Mouse (Mus musculus) G1E (cell line): Measurements from ENCODE around the gene Actb.

Source experiments
- CTCF ChIP-seq: IDR thresholded peaks from 2 replicates; pipeline ENCODE4 v1.5.1; 2012; ENCODE audit warnings: low read depth, low read length, inconsistent platforms, mixed read lengths
- GATA1 ChIP-seq: IDR thresholded peaks from 2 replicates; pipeline ENCODE4 v1.6.1; 2012; ENCODE audit warnings: borderline replicate concordance, low read length, inconsistent platforms, mixed read lengths
- GATA2 ChIP-seq: IDR thresholded peaks from 2 replicates; pipeline ENCODE4 v1.6.1; 2012; ENCODE audit warnings: low read depth, low read length, inconsistent platforms, borderline replicate concordance

- TF ChIP-seq CTCF (no peak), GATA2 (no peak), GATA1 (no peak)
Observed at GRCm38 (mm10) chr5:142915231-142915630, 8.7 kb upstream of the Actb start.
